Mouse (Mus musculus): ENCODE results near the gene Dock11. TPM values are rescaled to one million over a fixed set of nuclear protein-coding genes. Genes with fewer than 3 reads are reported as not detected.

Gene Dock11
- polyA plus RNA-seq, 1 experiment from 2014 or later, result 11.8 TPM

GRCm38 (mm10) chrX:35920096-35920607, 31.5 kb downstream of the Dock11 start:
- no peaks in the 10 kb centered on the region for H3K9me3 ChIP-seq
- no peak overlapping the region for H3K4me3 ChIP-seq (replicated peaks)
- H3K27ac ChIP-seq, result no peak overlapping the region
- no peak overlapping the region for H3K9ac ChIP-seq
- no peak for ATAC-seq
- 64% methylated on average over 3 of the region's 3 CpGs for WGBS
- no peak overlapping the region for H3K4me2 ChIP-seq (replicated peaks)
- no peaks in the 10 kb centered on the region for H3K27me3 ChIP-seq (replicated peaks)
- no peaks in the 10 kb centered on the region for H3K36me3 ChIP-seq
- no peaks in the 10 kb centered on the region for H3K4me1 ChIP-seq (replicated peaks)

- H3K27me3 ChIP-seq (replicated peaks), result no peaks in the 10 kb centered on the region
- no peak overlapping the region for H3K4me3 ChIP-seq (replicated peaks)
- WGBS, result 75% methylated on average over 3 of the region's 3 CpGs
- no peaks in the 10 kb centered on the region for H3K4me1 ChIP-seq (replicated peaks)
- no peaks in the 10 kb centered on the region for H3K9me3 ChIP-seq
- H3K27ac ChIP-seq, result no peak overlapping the region
- no peak overlapping the region for H3K9ac ChIP-seq
- no peaks in the 10 kb centered on the region for H3K36me3 ChIP-seq
- no peak overlapping the region for H3K4me2 ChIP-seq (replicated peaks)
- ATAC-seq, result no peak
Observed at GRCm38 (mm10) chrX:35921922-35922321, 33.3 kb downstream of the Dock11 start.

DNA sequence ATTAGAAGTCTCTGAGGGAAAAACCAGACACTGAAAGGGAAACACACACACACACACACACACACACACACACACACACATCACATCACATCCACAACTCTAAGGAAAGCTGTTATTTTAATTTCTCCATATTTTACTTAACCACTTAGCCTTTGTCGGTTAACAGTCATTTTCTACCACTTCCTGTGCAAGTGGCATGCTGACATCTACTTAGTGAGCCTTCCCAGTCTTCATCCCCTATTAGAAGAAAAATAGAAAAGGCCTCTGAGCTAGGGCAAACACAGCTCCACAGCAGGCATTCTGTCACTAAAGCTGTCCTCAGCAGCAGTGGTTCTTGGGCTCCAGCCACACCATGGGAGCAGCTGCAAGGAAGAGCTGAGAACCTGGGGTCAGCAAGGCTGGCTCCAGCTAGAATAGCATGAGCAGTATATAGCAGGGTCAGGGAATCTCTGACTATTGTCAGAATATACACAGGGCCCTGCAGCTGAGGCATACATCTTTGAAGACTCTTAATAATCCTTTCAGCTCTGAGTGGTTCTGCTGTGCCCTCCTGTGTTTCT, 36.2 kb downstream of the Dock11 start:
- ATAC-seq, result no peak
- WGBS, result 39% methylated on average over 1 of the region's 1 CpGs
- Histone ChIP-seq H3K27ac (no peak overlapping the region), H3K4me2 (replicated peaks) (no peak overlapping the region), H3K4me1 (replicated peaks) (no peaks in the 10 kb centered on the region), H3K27me3 (replicated peaks) (no peaks in the 10 kb centered on the region), H3K36me3 (no peaks in the 10 kb centered on the region), H3K4me3 (replicated peaks) (no peak overlapping the region), H3K9ac (no peak overlapping the region), H3K9me3 (no peaks in the 10 kb centered on the region)

- Histone ChIP-seq H3K4me2 (replicated peaks) (no peak overlapping the region), H3K27ac (peak overlapping the region; percentile 56; the same call in 1 of the 2 replicates), H3K9me3 (no peaks in the 10 kb centered on the region), H3K4me3 (replicated peaks) (no peak overlapping the region), H3K36me3 (no peaks in the 10 kb centered on the region), H3K4me1 (replicated peaks) (no peaks in the 10 kb centered on the region), H3K9ac (no peak overlapping the region), H3K27me3 (replicated peaks) (no peaks in the 10 kb centered on the region)
- whole genome bisulfite sequencing, result 63% methylated on average over 9 of the region's 9 CpGs
- ATAC-seq, result peak; percentile 61
Observed at GRCm38 (mm10) chrX:35930094-35930933, 41.7 kb downstream of the Dock11 start.

- no peaks in the 10 kb centered on the region for H3K36me3 ChIP-seq
- ATAC-seq, result peak; percentile 94
- H3K27ac ChIP-seq, result no peak overlapping the region
- WGBS, result 56% methylated on average over 3 of the region's 3 CpGs
- H3K27me3 ChIP-seq (replicated peaks), result no peaks in the 10 kb centered on the region
- H3K9me3 ChIP-seq, result no peaks in the 10 kb centered on the region
- no peak overlapping the region for H3K9ac ChIP-seq
- H3K4me1 ChIP-seq (replicated peaks), result no peaks in the 10 kb centered on the region
- H3K4me2 ChIP-seq (replicated peaks), result no peak overlapping the region
- no peak overlapping the region for H3K4me3 ChIP-seq (replicated peaks)
Observed at GRCm38 (mm10) chrX:35930934-35931406, 42.3 kb downstream of the Dock11 start.

GRCm38 (mm10) chrX:35931945-35932344, 43.3 kb downstream of the Dock11 start:
- H3K4me1 ChIP-seq (replicated peaks), result no peaks in the 10 kb centered on the region
- H3K9ac ChIP-seq, result no peak overlapping the region
- no peak overlapping the region for H3K4me3 ChIP-seq (replicated peaks)
- H3K9me3 ChIP-seq, result no peaks in the 10 kb centered on the region
- H3K4me2 ChIP-seq (replicated peaks), result no peak overlapping the region
- no peaks in the 10 kb centered on the region for H3K27me3 ChIP-seq (replicated peaks)
- 67% methylated on average over 1 of the region's 1 CpGs for WGBS
- no peak overlapping the region for H3K27ac ChIP-seq
- ATAC-seq, result no peak
- no peaks in the 10 kb centered on the region for H3K36me3 ChIP-seq

- H3K4me1 ChIP-seq (replicated peaks), result no peaks in the 10 kb centered on the region
- no peak for ATAC-seq
Observed at GRCm38 (mm10) chrX:35932952-35933351, 44.3 kb downstream of the Dock11 start.

GRCm38 (mm10) chrX:35938112-35938511, 49.5 kb downstream of the Dock11 start:
- Histone ChIP-seq H3K9ac (no peak overlapping the region), H3K9me3 (no peaks in the 10 kb centered on the region), H3K27me3 (replicated peaks) (no peaks in the 10 kb centered on the region), H3K4me2 (replicated peaks) (no peak overlapping the region), H3K27ac (no peak overlapping the region), H3K4me3 (replicated peaks) (no peak overlapping the region), H3K36me3 (no peaks in the 10 kb centered on the region), H3K4me1 (replicated peaks) (no peaks in the 10 kb centered on the region)
- WGBS, result 75% methylated on average over 5 of the region's 5 CpGs
- ATAC-seq, result no peak

More at GRCm38 (mm10) chrX:35932952-35933351, 44.3 kb downstream of the Dock11 start:
- Histone ChIP-seq H3K4me3 (replicated peaks) (no peak overlapping the region), H3K9me3 (no peaks in the 10 kb centered on the region), H3K9ac (no peak overlapping the region), H3K27ac (no peak overlapping the region), H3K4me2 (replicated peaks) (no peak overlapping the region), H3K36me3 (no peaks in the 10 kb centered on the region), H3K27me3 (replicated peaks) (no peaks in the 10 kb centered on the region)

DNA sequence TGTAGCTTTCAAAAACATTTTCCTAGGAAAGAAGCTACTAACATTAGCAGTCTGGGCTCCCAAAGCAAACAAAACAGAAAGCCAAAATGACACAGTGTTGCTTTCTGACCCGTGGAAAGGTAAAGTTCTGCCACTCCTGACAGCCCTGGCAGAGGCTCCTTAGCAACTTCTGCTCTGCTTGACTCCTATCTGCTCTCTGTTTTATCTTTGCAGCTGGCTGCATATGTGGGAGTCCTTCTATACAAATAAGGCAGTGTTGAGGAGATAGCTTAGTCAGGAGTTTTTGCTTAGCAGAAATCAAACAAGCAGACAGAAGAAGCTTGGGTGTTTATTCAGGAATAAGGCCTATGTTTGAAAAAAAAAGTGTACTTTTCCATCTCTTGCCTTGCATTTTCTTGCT, 57.8 kb downstream of the Dock11 start:
- Histone ChIP-seq H3K27me3 (replicated peaks) (no peaks in the 10 kb centered on the region), H3K27ac (no peak overlapping the region), H3K9me3 (no peaks in the 10 kb centered on the region), H3K4me1 (replicated peaks) (no peaks in the 10 kb centered on the region), H3K36me3 (no peaks in the 10 kb centered on the region), H3K4me3 (replicated peaks) (no peak overlapping the region), H3K4me2 (replicated peaks) (no peak overlapping the region), H3K9ac (no peak overlapping the region)
- ATAC-seq, result no peak
- WGBS, result 55% methylated on average over 1 of the region's 1 CpGs

GRCm38 (mm10) chrX:35950135-35950534, 61.5 kb downstream of the Dock11 start:
- no peak overlapping the region for H3K4me2 ChIP-seq (replicated peaks)
- H3K9me3 ChIP-seq, result no peaks in the 10 kb centered on the region
- 71% methylated on average over 4 of the region's 4 CpGs for WGBS
- ATAC-seq, result no peak
- no peaks in the 10 kb centered on the region for H3K36me3 ChIP-seq
- H3K4me3 ChIP-seq (replicated peaks), result no peak overlapping the region
- no peaks in the 10 kb centered on the region for H3K27me3 ChIP-seq (replicated peaks)
- no peaks in the 10 kb centered on the region for H3K4me1 ChIP-seq (replicated peaks)
- H3K27ac ChIP-seq, result no peak overlapping the region
- H3K9ac ChIP-seq, result no peak overlapping the region

GRCm38 (mm10) chrX:35951945-35952344, 63.3 kb downstream of the Dock11 start:
- no peak overlapping the region for H3K4me3 ChIP-seq (replicated peaks)
- H3K9ac ChIP-seq, result no peak overlapping the region
- no peak for ATAC-seq
- no peaks in the 10 kb centered on the region for H3K36me3 ChIP-seq
- no peaks in the 10 kb centered on the region for H3K4me1 ChIP-seq (replicated peaks)
- H3K27ac ChIP-seq, result no peak overlapping the region
- whole genome bisulfite sequencing, result 79% methylated on average over 3 of the region's 3 CpGs
- H3K4me2 ChIP-seq (replicated peaks), result no peak overlapping the region
- H3K27me3 ChIP-seq (replicated peaks), result no peaks in the 10 kb centered on the region
- no peaks in the 10 kb centered on the region for H3K9me3 ChIP-seq

GRCm38 (mm10) chrX:35952521-35953095, 64.0 kb downstream of the Dock11 start:
- no peak overlapping the region for H3K27ac ChIP-seq
- 0 out of 2 replicates have a peak, but pooled peaks have one; percentile 41 for ATAC-seq
- H3K4me2 ChIP-seq (replicated peaks), result no peak overlapping the region
- H3K4me1 ChIP-seq (replicated peaks), result no peaks in the 10 kb centered on the region
- H3K36me3 ChIP-seq, result no peaks in the 10 kb centered on the region
- no peak overlapping the region for H3K4me3 ChIP-seq (replicated peaks)
- WGBS, result 54% methylated on average over 4 of the region's 4 CpGs
- no peaks in the 10 kb centered on the region for H3K27me3 ChIP-seq (replicated peaks)
- H3K9ac ChIP-seq, result no peak overlapping the region
- H3K9me3 ChIP-seq, result no peaks in the 10 kb centered on the region
